Mouse (Mus musculus) hindbrain, postnatal 0 days (tissue): ENCODE results near the gene Npl. TPM values are rescaled to one million over a fixed set of nuclear protein-coding genes. Genes with fewer than 3 reads are reported as not detected.
"Not testable (repeated sequence)": the region's sequence is repeated elsewhere in the genome, so short reads cannot be mapped to it uniquely, and the experiment has no call there.

Experiments used
- ATAC-seq: fragments of 200-750 bp; cut with Nextera tagmentation; 2 replicates; pipeline ENCODE4 v1.8.0; 2017; ENCODE audit warnings: mild to moderate bottlenecking, moderate TSS enrichment, moderate library complexity
- DNase-seq: peaks from one replicate; pipeline ENCODE4 v3.0.0-alpha.2; 2015; ENCODE audit warnings: low spot score
- H3K27ac ChIP-seq: fragments of 300-500 bp; sonication (generic); 2 replicates; pipeline ENCODE4 v1.5.1; 2014; ENCODE audit warnings: mild to moderate bottlenecking
- H3K27me3 ChIP-seq: fragments of 300-500 bp; sonication (generic); 2 replicates; pipeline ENCODE4 v1.6.1; 2014; ENCODE audit warnings: low read length, mixed read lengths; ENCODE audit not compliant: insufficient read depth
- H3K36me3 ChIP-seq: fragments of 300-500 bp; sonication (generic); 2 replicates; pipeline ENCODE4 v1.6.1; 2014; ENCODE audit warnings: low read length, mixed read lengths; ENCODE audit not compliant: insufficient read depth
- H3K4me1 ChIP-seq: fragments of 300-500 bp; sonication (generic); 2 replicates; pipeline ENCODE4 v1.6.1; 2014; ENCODE audit warnings: antibody characterized with exemption, low read length, mixed read lengths; ENCODE audit not compliant: insufficient read depth
- H3K4me2 ChIP-seq: fragments of 300-500 bp; sonication (generic); 2 replicates; pipeline ENCODE4 v1.6.1; 2014; ENCODE audit warnings: low read depth, mild to moderate bottlenecking, low read length, moderate library complexity, mixed read lengths
- H3K4me3 ChIP-seq: fragments of 300-500 bp; sonication (generic); 2 replicates; pipeline ENCODE4 v1.5.1; 2014; ENCODE audit warnings: low read length
- H3K9ac ChIP-seq: fragments of 300-500 bp; sonication (generic); replicated peaks from 2 replicates; pipeline ENCODE4 v1.6.1; 2014; ENCODE audit warnings: mild to moderate bottlenecking, low read length, moderate library complexity, mixed read lengths
- H3K9me3 ChIP-seq: fragments of 300-500 bp; sonication (generic); 2 replicates; pipeline ENCODE4 v1.6.1; 2016; ENCODE audit warnings: low read length, mixed read lengths
- CTCF ChIP-seq: IDR thresholded peaks from 2 replicates; pipeline ENCODE4 v1.5.1; 2016; ENCODE audit warnings: antibody characterized with exemption, control low read depth, low read depth
- WGBS: fragments of 180-500 bp; shearing (Covaris S2); extraction: QIAGEN DNeasy Blood & Tissue Kit; methylation state at CpG from one replicate; pipeline ENCODE4 v1.1.7; 2014; 5-methylcytosine and 5-hydroxymethylcytosine counted together
- polyA plus RNA-seq: library from polyadenylated mRNA; unstranded; fragments of >200 nt; fragmentation: Nextera tagmentation; extraction: Ambion mirVana; gene quantifications from 2 replicates; pipeline ENCODE4 v1.2.1, GENCODE M21; 2015
- total RNA-seq: library from RNA; depleted of rRNA; stranded (reverse); fragments of >200 nt; gene quantifications from 2 replicates; pipeline ENCODE4 v1.2.3, GENCODE M21; 2014

Npl gene
- total and polyA plus RNA-seq, 2 experiments from 2014 or later: 9.4 to 18.3 TPM

DNA sequence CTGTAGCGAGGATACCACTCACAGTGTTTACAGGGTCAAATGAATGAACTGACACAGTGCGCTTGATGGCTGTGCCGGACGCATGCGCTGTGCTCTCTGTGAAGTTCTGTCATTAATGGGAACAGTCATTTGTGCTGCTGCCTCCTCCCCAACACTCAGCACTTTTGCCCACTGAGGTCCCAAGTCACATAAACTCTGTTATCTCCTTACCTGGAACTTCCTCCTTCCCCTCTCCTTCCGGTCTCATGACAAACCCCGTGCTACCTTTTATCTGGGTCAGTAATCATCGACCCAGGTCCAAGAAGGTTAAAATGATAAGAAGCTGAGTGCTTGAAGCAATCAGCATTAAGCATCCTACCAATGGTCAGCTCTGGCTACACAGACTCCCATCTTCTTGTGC, 2.3 kb downstream of the Npl start:
- Histone ChIP-seq H3K4me3 (no peak overlapping the region), H3K4me2 (no peak overlapping the region), H3K4me1 (no peaks in the 10 kb centered on the region), H3K27me3 (no peaks in the 10 kb centered on the region), H3K9ac (no peak overlapping the region), H3K36me3 (no peaks in the 10 kb centered on the region), H3K27ac (no peak overlapping the region), H3K9me3 (no peaks in the 10 kb centered on the region)
- 82% methylated on average over 8 of the region's 8 CpGs for WGBS
- ATAC-seq (no peak), DNase-seq (no peak)
- TF ChIP-seq CTCF: no peak

DNA sequence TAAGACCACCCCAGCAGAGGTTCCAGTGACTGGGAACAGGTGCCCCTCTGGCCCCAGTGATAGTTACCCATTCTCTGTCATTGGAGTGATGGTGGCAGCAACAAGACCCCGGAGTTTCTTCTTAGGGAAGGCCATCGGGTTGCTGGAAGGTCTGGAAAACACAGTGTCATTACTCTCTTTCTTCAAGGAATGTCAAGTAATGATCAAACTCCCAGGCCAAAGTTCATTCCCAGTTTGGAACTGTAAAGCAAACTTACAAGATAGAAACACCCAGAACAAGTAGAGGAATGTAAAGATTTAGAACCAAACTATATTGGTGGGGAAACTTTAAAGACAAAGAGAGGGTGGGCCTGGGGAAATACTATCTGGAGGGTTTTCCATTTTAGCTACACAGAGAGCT, 4.6 kb downstream of the Npl start:
- H3K36me3 ChIP-seq: no peaks in the 10 kb centered on the region
- no peak overlapping the region for H3K27ac ChIP-seq
- peaks cover 1% of the 10 kb centered on the region; the same call in 1 of the 2 replicates for H3K4me1 ChIP-seq
- H3K9me3 ChIP-seq: no peaks in the 10 kb centered on the region
- H3K27me3 ChIP-seq: no peaks in the 10 kb centered on the region
- WGBS: 76% methylated on average over 2 of the region's 2 CpGs
- no peak for DNase-seq
- no peak overlapping the region for H3K4me2 ChIP-seq
- TF ChIP-seq CTCF: no peak
- no peak overlapping the region for H3K9ac ChIP-seq
- H3K4me3 ChIP-seq: no peak overlapping the region
- ATAC-seq: no peak

DNA sequence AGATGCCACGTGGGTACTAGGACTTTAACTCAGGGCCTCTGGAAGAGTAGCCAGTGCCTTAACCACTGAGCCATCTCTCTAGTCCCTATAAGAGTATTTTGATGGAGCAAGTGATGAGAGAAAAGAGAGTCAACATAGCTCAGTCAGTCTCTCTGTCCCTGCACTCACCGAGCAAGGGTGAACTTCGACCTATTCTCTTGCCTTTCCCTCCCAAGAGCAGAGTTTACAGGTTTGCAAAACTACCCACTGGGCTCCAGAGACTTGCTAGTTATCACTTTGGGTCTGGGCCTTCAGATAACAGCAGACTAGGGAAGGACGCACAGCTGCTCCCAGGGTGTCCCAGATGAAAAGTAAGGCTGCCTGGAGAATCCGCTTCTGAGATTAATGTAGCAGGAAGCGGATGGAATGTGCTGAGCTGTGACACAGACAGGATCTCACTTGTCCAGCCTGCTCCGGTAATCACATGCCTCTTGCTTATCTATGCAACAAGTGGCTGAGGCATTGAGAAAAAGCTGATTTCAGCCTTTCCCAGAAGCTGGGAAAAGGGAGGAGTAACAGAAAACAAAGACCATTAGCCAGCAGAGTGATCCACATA, 7.0 kb downstream of the Npl start:
- ATAC-seq (no peak), DNase-seq (no peak)
- Histone ChIP-seq H3K36me3 (no peaks in the 10 kb centered on the region), H3K4me1 (peaks cover 3% of the 10 kb centered on the region; the same call in 1 of the 2 replicates), H3K9ac (no peak overlapping the region), H3K9me3 (no peaks in the 10 kb centered on the region), H3K4me3 (no peak overlapping the region), H3K4me2 (no peak overlapping the region), H3K27ac (no peak overlapping the region), H3K27me3 (no peaks in the 10 kb centered on the region)
- WGBS: 58% methylated on average over 7 of the region's 7 CpGs
- no peak for TF ChIP-seq CTCF

DNA sequence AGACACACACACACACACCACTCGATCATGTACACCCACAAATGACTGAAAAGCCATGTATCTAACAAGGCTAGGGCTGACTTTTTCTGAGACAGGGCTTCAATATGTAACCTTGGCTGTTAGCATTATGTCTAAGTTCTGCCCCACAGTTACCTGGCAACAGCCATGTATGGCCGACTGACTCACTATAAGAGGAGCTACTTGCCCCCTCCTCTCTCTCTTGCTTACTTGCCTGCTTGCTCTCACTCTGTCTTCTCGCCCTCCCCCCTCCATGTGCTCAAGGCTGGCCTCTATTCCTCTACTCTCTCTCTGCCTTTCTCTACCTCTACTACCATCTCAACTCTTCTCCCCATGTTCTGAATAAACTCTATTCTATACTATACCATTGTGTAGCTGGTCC, 9.1 kb downstream of the Npl start:
- TF ChIP-seq CTCF: no peak
- ATAC-seq: 0 out of 2 replicates have a peak, but pooled peaks have one; percentile 41
- Histone ChIP-seq H3K4me1 (peaks cover 3% of the 10 kb centered on the region; the same call in 1 of the 2 replicates), H3K4me3 (no peak overlapping the region), H3K27me3 (no peaks in the 10 kb centered on the region), H3K4me2 (no peak overlapping the region), H3K27ac (peak overlapping the region; percentile 36; the same call in 1 of the 2 replicates), H3K36me3 (no peaks in the 10 kb centered on the region), H3K9ac (no peak overlapping the region), H3K9me3 (no peaks in the 10 kb centered on the region)
- WGBS: 41% methylated on average over 3 of the region's 3 CpGs
- DNase-seq: no peak

DNA sequence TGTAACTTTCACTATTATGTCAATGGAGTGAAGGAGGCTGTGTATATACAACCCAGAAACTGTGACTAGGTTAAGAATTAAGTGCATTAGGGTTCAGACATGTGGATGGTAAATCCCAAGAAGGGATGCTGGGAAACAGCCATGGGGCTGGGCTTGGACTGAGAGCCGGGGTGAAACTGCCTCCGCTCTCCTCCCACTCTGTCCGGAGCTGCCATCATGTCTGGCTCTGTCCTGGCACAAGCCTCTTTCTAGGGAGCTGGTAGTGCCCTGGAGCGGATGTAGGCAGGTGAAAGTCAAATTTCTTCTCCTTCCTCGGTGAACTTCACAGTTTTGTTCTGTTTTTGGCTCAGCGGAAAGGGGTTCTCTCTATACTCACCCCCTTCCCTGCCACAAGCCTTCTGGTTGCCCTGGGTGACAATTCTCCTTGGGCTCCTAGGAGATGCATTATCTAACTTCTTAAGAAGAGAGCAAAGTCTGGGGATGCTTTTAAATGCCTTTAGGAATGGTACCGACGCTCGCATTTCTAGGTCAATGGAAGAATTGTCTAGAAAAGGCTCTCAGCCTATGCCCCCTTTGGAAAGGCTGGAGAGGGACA, 10.0 kb downstream of the Npl start:
- H3K4me1 ChIP-seq: peaks cover 3% of the 10 kb centered on the region; the same call in 1 of the 2 replicates
- WGBS: 24% methylated on average over 9 of the region's 9 CpGs
- ATAC-seq: peak; percentile 37
- H3K9me3 ChIP-seq: no peaks in the 10 kb centered on the region
- H3K9ac ChIP-seq: no peak overlapping the region
- no peak overlapping the region for H3K4me3 ChIP-seq
- H3K4me2 ChIP-seq: no peak overlapping the region
- no peaks in the 10 kb centered on the region for H3K27me3 ChIP-seq
- no peak for TF ChIP-seq CTCF
- H3K36me3 ChIP-seq: no peaks in the 10 kb centered on the region
- H3K27ac ChIP-seq: peak overlapping the region; percentile 65
- peak; percentile 48 for DNase-seq

DNA sequence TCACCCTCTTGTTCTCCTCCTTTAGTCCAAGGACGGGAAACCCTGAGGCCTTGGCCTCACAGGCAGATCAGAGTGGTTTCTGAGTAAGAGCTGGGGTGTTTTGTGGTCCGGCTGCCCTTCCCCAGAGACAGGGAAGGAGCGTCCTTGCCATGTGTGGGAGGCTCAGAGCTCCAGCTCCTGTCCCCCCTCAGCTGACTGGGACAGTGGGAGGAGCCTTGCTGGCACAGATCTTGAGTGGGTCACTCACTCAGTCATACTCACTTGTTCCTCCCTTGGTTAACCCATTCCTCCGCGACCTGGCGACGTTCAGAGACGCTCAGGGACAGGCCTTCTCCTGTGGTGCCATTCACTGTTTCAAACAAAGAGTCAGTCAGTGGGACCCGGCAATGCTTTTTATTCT, 14.2 kb downstream of the Npl start:
- ATAC-seq (peak; percentile 80), DNase-seq (peak; percentile 52)
- no peak overlapping the region for H3K9ac ChIP-seq
- H3K4me1 ChIP-seq: peaks cover 8% of the 10 kb centered on the region; the same call in 1 of the 2 replicates
- WGBS: 21% methylated on average over 9 of the region's 9 CpGs
- H3K4me3 ChIP-seq: no peak overlapping the region
- H3K9me3 ChIP-seq: no peaks in the 10 kb centered on the region
- H3K27me3 ChIP-seq: no peaks in the 10 kb centered on the region
- H3K36me3 ChIP-seq: no peaks in the 10 kb centered on the region
- no peak for TF ChIP-seq CTCF
- peak overlapping the region; percentile 8; the same call in 1 of the 2 replicates for H3K27ac ChIP-seq
- H3K4me2 ChIP-seq: no peak overlapping the region

DNA sequence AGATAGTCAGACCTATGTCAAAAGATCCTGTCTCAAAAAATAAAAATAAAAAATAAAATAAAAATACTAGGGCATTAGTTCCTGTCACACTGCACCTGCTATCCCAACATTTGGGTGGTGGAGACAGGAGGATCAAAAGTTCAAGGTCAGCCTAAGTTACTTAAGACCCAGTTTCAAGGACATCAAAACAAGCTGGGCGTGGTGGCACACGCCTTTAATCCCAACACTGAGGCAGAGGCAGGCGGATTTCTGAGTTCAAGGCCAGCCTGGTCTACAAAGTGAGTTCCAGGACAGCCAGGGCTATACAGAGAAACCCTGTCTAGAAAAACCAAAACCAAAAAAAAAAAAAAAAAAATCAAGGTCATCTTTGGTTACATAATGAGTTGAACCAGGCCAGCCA, 16.9 kb downstream of the Npl start:
- H3K27ac ChIP-seq: 0 out of 2 replicates have a peak overlapping the region, but pooled peaks have one; percentile 41
- H3K4me1 ChIP-seq, ATAC-seq, H3K9me3 ChIP-seq, H3K9ac ChIP-seq, H3K4me3 ChIP-seq, H3K4me2 ChIP-seq, H3K27me3 ChIP-seq, DNase-seq, H3K36me3 ChIP-seq: not testable (repeated sequence)
- 98% methylated on average over 3 of the region's 3 CpGs for WGBS
